ENCODE assay signal across 8 mouse cellular contexts in genomic region chr11:120991791-120992190, GRCm38 (mm10). TPM values are rescaled to one million over a fixed set of nuclear protein-coding genes. Genes with fewer than 3 reads are reported as not detected.
DNase-seq lines count a peak whose midpoint lies in the region; ATAC-seq lines count a peak whose summit lies in the region.

No protein-coding gene starts in this region.

- peaks cover 33% of the 10 kb centered on the region for H3K36me3 ChIP-seq in erythroblast, embryonic 14.5 days (ENCODE audit: control insufficient read depth)
- no peaks in the 10 kb centered on the region for H3K36me3 ChIP-seq in hindbrain, embryonic 11.5 days (ENCODE audit: control insufficient read depth, insufficient read depth, low read length)

- peak overlapping the region; percentile 39 for H3K4me2 ChIP-seq in hindbrain, embryonic 11.5 days (replicated peaks; ENCODE audit: low read depth, low read length)

- H3K4me1 ChIP-seq in erythroblast, embryonic 14.5 days (ENCODE audit: control insufficient read depth), result peaks cover 59% of the 10 kb centered on the region
- peaks cover 4% of the 10 kb centered on the region for H3K4me1 ChIP-seq in hindbrain, embryonic 11.5 days (replicated peaks; ENCODE audit: control insufficient read depth, insufficient read depth, low read length)

- H3K4me3 ChIP-seq in erythroblast, embryonic 14.5 days (replicated peaks), result peak overlapping the region; percentile 82
- H3K4me3 ChIP-seq in hindbrain, embryonic 11.5 days (ENCODE audit: low read depth, low read length), result peak overlapping the region; percentile 96

- peak; percentile 33 for DNase-seq in ovary, adult 18-20 months (ENCODE audit: low spot score)
- DNase-seq in ovary, postnatal 36 days (ENCODE audit: low spot score), result no peak
- no peak for DNase-seq in hindbrain, embryonic 11.5 days (ENCODE audit: low spot score)
- DNase-seq in lung, postnatal 14 days, result peak; percentile 17
- DNase-seq in adrenal gland, adult 18-20 months (ENCODE audit: low spot score in 2 of 2), result no peak
- DNase-seq in left cerebral cortex, adult 11 months (ENCODE audit: low spot score), result no peak

- H3K27ac ChIP-seq in hindbrain, embryonic 11.5 days (ENCODE audit: low read depth, low read length), result no peak overlapping the region

- no peaks in the 10 kb centered on the region for H3K27me3 ChIP-seq in erythroblast, embryonic 14.5 days (ENCODE audit: control insufficient read depth)
- no peaks in the 10 kb centered on the region for H3K27me3 ChIP-seq in hindbrain, embryonic 11.5 days (ENCODE audit: control insufficient read depth, insufficient read depth, low read length)

- peak overlapping the region; percentile 64 for H3K9ac ChIP-seq in hindbrain, embryonic 11.5 days (ENCODE audit: low read depth, low read length)

- H3K9me3 ChIP-seq in erythroblast, embryonic 14.5 days (ENCODE audit: control insufficient read depth, low read length), result no peaks in the 10 kb centered on the region
- H3K9me3 ChIP-seq in hindbrain, embryonic 11.5 days (ENCODE audit: control insufficient read depth, low read length), result no peaks in the 10 kb centered on the region

- 77% methylated on average over 3 of the region's 3 CpGs for WGBS in hindbrain, embryonic 11.5 days

- ATAC-seq in hindbrain, embryonic 11.5 days (ENCODE audit: low FRiP score), result peak; percentile 30; the same call in 1 of the 2 replicates
- no peak for ATAC-seq in granulocyte monocyte progenitor cell, adult 5-6 weeks (replicated peaks; ENCODE audit: poor library complexity, severe bottlenecking)

RNA-seq across cellular contexts. Expression of gene Csnk1d, which starts 0.7 kb away (rescaled TPM):
- 10.5 and 11.4 TPM in 2 replicates for polyA plus RNA-seq in erythroblast, embryonic 14.5 days (2012)
- polyA plus RNA-seq in hindbrain, embryonic 11.5 days (2014; fragmentation: Nextera tagmentation; extraction: Ambion mirVana), result 58.4 and 71.3 TPM in 2 replicates
- total RNA-seq in granulocyte monocyte progenitor cell, adult 5-6 weeks (2014; fragmentation: Nextera tagmentation), result 53.7 and 63.6 TPM in 2 replicates
- 68.2 and 70.6 TPM in 2 replicates for total RNA-seq in granulocyte monocyte progenitor cell, adult 5-6 weeks (2017)
- total RNA-seq in adrenal gland, adult 18-20 months (2021), result 100 to 1,000 TPM; 108 to 127 TPM

RNA-seq across cellular contexts. Expression of gene Slc16a3, which starts 43.5 kb away (rescaled TPM):
- 7.3 and 8.2 TPM in 2 replicates for polyA plus RNA-seq in erythroblast, embryonic 14.5 days (2012)
- polyA plus RNA-seq in hindbrain, embryonic 11.5 days (2014; fragmentation: Nextera tagmentation; extraction: Ambion mirVana), result 25.8 and 32.0 TPM in 2 replicates
- total RNA-seq in granulocyte monocyte progenitor cell, adult 5-6 weeks (2014; fragmentation: Nextera tagmentation), result 5.0 and 11.3 TPM in 2 replicates
- total RNA-seq in granulocyte monocyte progenitor cell, adult 5-6 weeks (2017), result 4.1 and 4.7 TPM in 2 replicates
- 1 to 10 TPM; 1.3 to 4.4 TPM for total RNA-seq in adrenal gland, adult 18-20 months (2021)

RNA-seq across cellular contexts. Expression of gene Cd7, which starts 47.4 kb away (rescaled TPM):
- polyA plus RNA-seq in erythroblast, embryonic 14.5 days (2012), result not detected in 2 replicates
- polyA plus RNA-seq in hindbrain, embryonic 11.5 days (2014; fragmentation: Nextera tagmentation; extraction: Ambion mirVana), result not detected in 2 replicates
- total RNA-seq in granulocyte monocyte progenitor cell, adult 5-6 weeks (2014; fragmentation: Nextera tagmentation), result 6.1 TPM in 1 of 2 replicates, not detected in the other
- total RNA-seq in granulocyte monocyte progenitor cell, adult 5-6 weeks (2017), result not detected in 2 replicates
- 1 to 10 TPM in 1 of 2 experiments, under 1 TPM in 1; 0.43 to 1.3 TPM for total RNA-seq in adrenal gland, adult 18-20 months (2021)

RNA-seq across cellular contexts. Expression of gene Ccdc57, which starts 59.1 kb away (rescaled TPM):
- polyA plus RNA-seq in erythroblast, embryonic 14.5 days (2012), result 0.23 and 0.39 TPM in 2 replicates
- 3.9 and 4.7 TPM in 2 replicates for polyA plus RNA-seq in hindbrain, embryonic 11.5 days (2014; fragmentation: Nextera tagmentation; extraction: Ambion mirVana)
- 4.6 and 5.2 TPM in 2 replicates for total RNA-seq in granulocyte monocyte progenitor cell, adult 5-6 weeks (2014; fragmentation: Nextera tagmentation)
- total RNA-seq in granulocyte monocyte progenitor cell, adult 5-6 weeks (2017), result 5.6 and 6.9 TPM in 2 replicates
- total RNA-seq in adrenal gland, adult 18-20 months (2021), result 10 to 100 TPM; 12.8 to 21.3 TPM

Comparison
In these comparisons a context has a peak if more than half of its experiments do, and no peak if none do; other contexts are left out.
1. DNase-seq: peak in ovary, adult 18-20 months (single experiment) and lung, postnatal 14 days (single experiment); none in ovary, postnatal 36 days (single experiment), hindbrain, embryonic 11.5 days (single experiment), adrenal gland, adult 18-20 months (0 of 2) and left cerebral cortex, adult 11 months (single experiment).